Mouse (Mus musculus) Patski (cell line): ENCODE measurements around the gene Nol9. TPM values are rescaled to one million over a fixed set of nuclear protein-coding genes. Genes with fewer than 3 reads are reported as not detected.
"Not testable (repeated sequence)": the region's sequence is repeated elsewhere in the genome, so short reads cannot be mapped to it uniquely, and the experiment has no call there.

ENCODE experiments used
- ATAC-seq: fragments of 100-300 bp; one replicate; pipeline ENCODE4 v1.8.0; 2021
- CTCF ChIA-PET: fragments of 350-600 bp; sonication (Branson Sonifier 250); formaldehyde crosslinking; loops from one replicate; lab custom pipeline; 2022; ENCODE audit warnings: inconsistent platforms; lab: Charles Lee
- POLR2A ChIA-PET: fragments of 350-600 bp; sonication (Branson Sonifier 250); formaldehyde crosslinking; loops from one replicate; lab custom pipeline; 2022; ENCODE audit warnings: antibody characterized with exemption, inconsistent platforms; lab: Charles Lee
- DNase-seq: peaks from one replicate; pipeline ENCODE4 v3.0.0-alpha.2; 2011; ENCODE audit warnings: low read depth, low spot score
- H3K27me3 ChIP-seq: fragments of 371-371 bp; one replicate; pipeline ENCODE4 v1.5.1; 2021
- CTCF ChIP-seq: fragments of 100-300 bp; IDR thresholded peaks from one replicate; pipeline ENCODE4 v1.5.1; 2021
- in situ Hi-C: fragments of 300-500 bp; cut with MboI; formaldehyde crosslinking; loops from 3 replicates; pipeline ENCODE4 v1.11.1; 2018; ENCODE audit warnings: low pct_unique_long_range_greater_than_20kb, mixed read lengths
- polyA plus RNA-seq: library from polyadenylated mRNA; unstranded; gene quantifications from one replicate; pipeline ENCODE4 v1.2.3, GENCODE M21; 2021

Nol9 gene
- polyA plus RNA-seq, 1 experiment from 2014 or later: 19.4 TPM

- CTCF ChIA-PET: interaction anchor here (0.6 to 1.6 kb wide), 3 partner anchors 34 to 76 kb away, joined by 3 to 6 read pairs (median 4); no protein-coding TSS in a partner anchor
- POLR2A ChIA-PET: interaction anchor here (1.0 to 1.4 kb wide), 2 partner anchors 11 to 17 kb away, joined by 3 to 5 read pairs; no protein-coding TSS in a partner anchor
- H3K27me3 ChIP-seq: no peaks in the 10 kb centered on the region
- ATAC-seq: peak; percentile 37
- TF ChIP-seq CTCF: no peak
- in situ Hi-C loops: loop anchor here (5.0 kb wide), 1 partner anchor 45 kb away; no protein-coding TSS in a partner anchor
- DNase-seq: no peak
Measured at GRCm38 (mm10) chr4:152026751-152027508, 12.2 kb upstream of the Nol9 start.

DNA sequence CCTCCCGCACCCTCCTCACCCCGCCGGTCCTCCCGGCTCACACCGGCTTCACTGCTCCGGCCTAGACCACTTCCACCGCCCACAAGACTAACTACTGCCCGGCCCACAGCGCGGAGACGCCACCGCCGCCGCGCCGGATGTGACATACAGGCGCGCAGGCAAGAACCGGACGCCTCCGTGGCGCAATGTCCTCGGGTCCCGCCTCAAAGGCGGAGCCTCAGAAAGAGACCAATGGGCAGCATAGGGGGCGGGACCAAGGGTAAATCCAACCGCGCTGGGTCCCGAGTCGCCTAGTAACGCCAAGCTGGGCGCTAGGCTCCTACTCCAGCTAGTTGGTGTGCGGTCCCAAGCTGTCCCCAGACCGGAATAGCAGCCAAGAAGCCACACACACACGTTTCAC, 11.6 kb upstream of the Nol9 start, which contains the start of gene Zbtb48:
Gene Zbtb48 (minus strand): TSS at position 148 of the 400 bp plus-strand sequence.
- no peak for TF ChIP-seq CTCF
- ChIA-PET POLR2A (no interaction called here), CTCF (interaction anchor here (0.6 to 1.6 kb wide), 3 partner anchors 34 to 76 kb away, joined by 3 to 6 read pairs (median 4); no protein-coding TSS in a partner anchor)
- no peaks in the 10 kb centered on the region for H3K27me3 ChIP-seq
- DNase-seq: no peak
- in situ Hi-C loops: loop anchor here (5.0 kb wide), 1 partner anchor 45 kb away; no protein-coding TSS in a partner anchor
- peak; percentile 95 for ATAC-seq

DNA sequence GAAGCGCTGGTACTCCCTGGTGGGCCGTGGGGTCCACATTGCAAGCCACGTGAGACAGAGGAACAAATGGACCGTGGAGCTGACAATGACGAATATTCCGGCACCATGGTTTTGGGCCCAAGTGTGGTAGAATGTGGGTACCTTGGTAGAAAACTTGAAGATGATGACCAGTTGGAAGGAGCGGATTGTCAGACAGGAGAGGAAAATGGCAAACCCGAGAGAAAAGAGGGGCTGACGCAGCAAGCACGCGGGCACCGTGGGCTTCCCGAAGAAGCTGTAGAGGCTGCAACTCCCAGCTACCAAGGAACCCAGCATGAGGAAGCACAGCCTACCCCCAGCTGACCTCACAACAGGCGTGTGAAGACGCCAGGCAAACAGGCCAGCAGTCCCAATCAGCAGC, 10.7 kb upstream of the Nol9 start:
- DNase-seq (no peak), ATAC-seq (no peak)
- TF ChIP-seq CTCF: no peak
- in situ Hi-C loops: loop anchor here (5.0 kb wide), 1 partner anchor 46 kb away; no protein-coding TSS in a partner anchor
- ChIA-PET POLR2A (interaction anchor here (1.4 kb wide), 1 partner anchor 20 kb away, joined by 4 read pairs; the partner anchor contains the start of gene Klhl21), CTCF (interaction anchor here (0.8 to 1.8 kb wide), 10 partner anchors 10 to 75 kb away, joined by 3 to 10 read pairs (median 3); partner anchors contain the start of genes Nol9 and Tas1r1)
- no peaks in the 10 kb centered on the region for H3K27me3 ChIP-seq

DNA sequence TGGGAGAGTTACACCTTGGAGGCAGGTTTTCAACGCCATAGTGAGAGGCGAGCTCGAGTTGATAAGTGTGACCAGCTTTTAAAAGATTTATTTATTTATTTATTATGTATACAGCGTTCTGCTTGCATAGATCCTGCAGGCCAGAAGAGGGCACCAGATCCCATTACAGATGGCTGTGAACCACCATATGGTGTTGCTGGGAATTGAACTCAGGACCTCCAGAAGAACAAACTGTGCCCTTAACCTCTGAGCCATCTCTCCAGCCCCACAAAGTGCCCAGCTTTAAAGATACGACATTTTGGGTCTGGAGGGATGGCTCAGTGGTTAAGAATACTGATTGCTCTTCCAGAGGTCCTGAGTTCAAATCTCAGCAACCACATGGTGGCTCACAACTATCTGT, 10.0 kb upstream of the Nol9 start:
- no peak for TF ChIP-seq CTCF
- ATAC-seq (no peak), DNase-seq (no peak)
- ChIA-PET CTCF (interaction anchor here (0.8 to 1.9 kb wide), 11 partner anchors 9 to 64 kb away, joined by 3 to 10 read pairs (median 3); partner anchors contain the start of genes Nol9 and Tas1r1), POLR2A (interaction anchor here (1.4 kb wide), 1 partner anchor 20 kb away, joined by 4 read pairs; the partner anchor contains the start of gene Klhl21)
- H3K27me3 ChIP-seq: no peaks in the 10 kb centered on the region
- in situ Hi-C loops: loop anchor here (5.0 kb wide), 1 partner anchor 47 kb away; no protein-coding TSS in a partner anchor

GRCm38 (mm10) chr4:152029997-152030396, 9.1 kb upstream of the Nol9 start:
- TF ChIP-seq CTCF: no peak
- DNase-seq (no peak), ATAC-seq (no peak)
- ChIA-PET CTCF (interaction anchor here (0.9 to 1.9 kb wide), 6 partner anchors 8 to 64 kb away, joined by 3 to 10 read pairs (median 3); partner anchors contain the start of genes Nol9 and Tas1r1), POLR2A (interaction anchor here (0.8 to 1.3 kb wide), 2 partner anchors 9 to 34 kb away, joined by 3 read pairs; partner anchors contain the start of genes Nol9 and Phf13)
- no peaks in the 10 kb centered on the region for H3K27me3 ChIP-seq
- in situ Hi-C loops: loop anchor here (5.0 kb wide), 2 partner anchors 48 to 67 kb away; no protein-coding TSS in a partner anchor

DNA sequence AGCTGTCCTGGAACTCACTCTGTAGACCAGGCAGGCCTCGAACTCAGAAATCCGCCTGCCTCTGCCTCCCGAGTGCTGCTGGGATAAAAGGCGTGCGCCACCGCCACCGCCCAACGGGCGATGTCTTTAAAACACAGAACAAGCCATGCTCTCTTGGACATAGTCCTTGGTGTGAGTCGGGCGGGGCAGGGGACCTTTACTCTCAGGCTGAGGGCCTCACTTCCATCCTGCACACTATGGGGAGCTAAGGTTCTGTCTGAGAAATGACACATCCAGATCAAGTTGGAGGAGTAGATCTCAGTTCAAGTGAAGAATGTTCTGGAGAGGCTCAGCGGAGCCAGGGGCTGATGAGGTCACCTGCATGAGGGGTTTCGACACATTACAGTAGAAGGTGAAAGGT, 6.2 kb upstream of the Nol9 start:
- no peak for TF ChIP-seq CTCF
- ChIA-PET POLR2A (no interaction called here), CTCF (no interaction called here)
- DNase-seq (no peak), ATAC-seq (no peak)
- H3K27me3 ChIP-seq: no peaks in the 10 kb centered on the region
- in situ Hi-C loops: loop anchor here (5.0 kb wide), 1 partner anchor 64 kb away; no protein-coding TSS in a partner anchor

GRCm38 (mm10) chr4:152036464-152036863, 2.7 kb upstream of the Nol9 start:
- ATAC-seq, POLR2A ChIA-PET, DNase-seq, H3K27me3 ChIP-seq, in situ Hi-C loops: not testable (repeated sequence)
- CTCF ChIA-PET: interaction anchor here (2.3 to 3.5 kb wide), 2 partner anchors 56 to 65 kb away, joined by 7 to 21 read pairs; no protein-coding TSS in a partner anchor

DNA sequence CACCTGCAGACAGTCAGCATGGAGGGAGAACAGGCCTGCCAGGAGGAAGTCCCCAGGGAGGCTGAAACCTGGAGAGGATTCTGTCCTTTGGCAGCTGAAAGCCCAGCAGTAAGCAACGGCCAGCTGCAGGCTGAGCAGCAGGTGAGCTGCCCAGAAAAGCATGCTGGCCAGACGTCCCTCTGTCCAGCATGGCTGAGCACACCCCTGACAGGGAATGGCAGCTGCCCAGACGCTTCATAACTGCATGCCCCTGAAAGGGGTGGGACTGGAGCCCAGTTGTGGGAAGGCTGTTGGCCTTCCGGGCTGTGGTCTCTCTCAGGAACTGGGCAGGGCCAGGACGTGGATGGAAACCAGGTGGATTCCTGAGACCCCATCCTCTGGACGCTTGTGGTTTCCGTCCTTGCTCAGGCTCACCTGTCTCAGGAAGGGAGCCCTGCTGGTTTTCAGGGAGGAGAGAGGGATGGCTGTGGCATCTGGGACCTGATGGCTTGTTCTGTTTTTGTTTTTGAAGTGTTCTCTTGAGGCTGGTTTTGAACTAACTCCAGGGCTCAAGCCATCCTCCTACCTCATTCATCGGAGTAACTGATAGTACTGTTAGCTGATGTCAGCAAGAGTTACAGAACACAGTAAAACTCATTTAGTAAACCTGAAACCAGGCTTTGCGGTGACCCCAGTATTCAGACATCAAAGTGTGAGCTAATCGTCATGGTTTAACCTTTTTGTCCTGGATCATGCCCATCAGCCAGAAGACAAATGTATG, 716 bp upstream of the Nol9 start, which contains the start of gene Tas1r1:
Gene Tas1r1 (minus strand): TSS at position 344 of the 760 bp plus-strand sequence.
- POLR2A ChIA-PET: interaction anchor here (0.6 to 1.4 kb wide), 5 partner anchors 9 to 55 kb away, joined by 3 to 4 read pairs (median 3); no protein-coding TSS in a partner anchor
- in situ Hi-C loops: no loop called here
- no peak for TF ChIP-seq CTCF
- no peak for ATAC-seq
- DNase-seq: no peak
- no peaks in the 10 kb centered on the region for H3K27me3 ChIP-seq
- CTCF ChIA-PET: interaction anchor here (0.6 to 3.5 kb wide), 10 partner anchors 9 to 63 kb away, joined by 3 to 21 read pairs (median 3); no protein-coding TSS in a partner anchor

- H3K27me3 ChIP-seq: no peaks in the 10 kb centered on the region
- no peak for TF ChIP-seq CTCF
- CTCF ChIA-PET: interaction anchor here (1.7 to 2.6 kb wide), 2 partner anchors 11 to 57 kb away, joined by 3 to 10 read pairs; no protein-coding TSS in a partner anchor
- no peak for DNase-seq
- ATAC-seq: no peak
- POLR2A ChIA-PET: interaction anchor here (1.3 kb wide), 1 partner anchor 47 kb away, joined by 3 read pairs; no protein-coding TSS in a partner anchor
- in situ Hi-C loops: no loop called here
Measured at GRCm38 (mm10) chr4:152039831-152040310, 750 bp downstream of the Nol9 start.
